Mouse (Mus musculus): ENCODE measurements around the gene Ppm1f. TPM values are rescaled to one million over a fixed set of nuclear protein-coding genes. Genes with fewer than 3 reads are reported as not detected.

The Ppm1f gene
- polyA plus RNA-seq, 1 experiment, result 40.4 TPM

- DNase-seq (ENCODE audit: extremely low spot score in 1 of 2, low spot score in 1 of 2), result no peak
Observed at GRCm38 (mm10) chr16:16907799-16908198, 11.5 kb downstream of the Ppm1f start.

GRCm38 (mm10) chr16:16911641-16912597 is 15.7 kb downstream of the Ppm1f start:
- peak in 1 of 2 experiments; percentile 82 for DNase-seq (ENCODE audit: extremely low spot score in 1 of 2, low spot score in 1 of 2)

GRCm38 (mm10) chr16:16913440-16913839 is 17.2 kb downstream of the Ppm1f start:
- DNase-seq (ENCODE audit: extremely low spot score in 1 of 2, low spot score in 1 of 2), result peak in 1 of 2 experiments; percentile 46

GRCm38 (mm10) chr16:16918441-16919117 is 22.3 kb downstream of the Ppm1f start:
- DNase-seq (ENCODE audit: extremely low spot score in 1 of 2, low spot score in 1 of 2), result peak in 1 of 2 experiments; percentile 71

GRCm38 (mm10) chr16:16921021-16921435 is 24.8 kb downstream of the Ppm1f start:
- DNase-seq (ENCODE audit: extremely low spot score in 1 of 2, low spot score in 1 of 2), result peak in 1 of 2 experiments; percentile 64

GRCm38 (mm10) chr16:16924481-16924880 is 28.2 kb downstream of the Ppm1f start:
- no peak for DNase-seq (ENCODE audit: extremely low spot score in 1 of 2, low spot score in 1 of 2)

GRCm38 (mm10) chr16:16926536-16926935 is 30.3 kb downstream of the Ppm1f start:
- DNase-seq (ENCODE audit: extremely low spot score in 1 of 2, low spot score in 1 of 2), result peak; percentile 70 to 78

- DNase-seq (ENCODE audit: extremely low spot score in 1 of 2, low spot score in 1 of 2), result peak in 1 of 2 experiments; percentile 50
Observed at GRCm38 (mm10) chr16:16928908-16929307, 32.6 kb downstream of the Ppm1f start.

- no peak for DNase-seq (ENCODE audit: extremely low spot score in 1 of 2, low spot score in 1 of 2)
Observed at GRCm38 (mm10) chr16:16930326-16930725, 34.1 kb downstream of the Ppm1f start.

GRCm38 (mm10) chr16:16930810-16931296 is 34.6 kb downstream of the Ppm1f start:
- DNase-seq (ENCODE audit: extremely low spot score in 1 of 2, low spot score in 1 of 2), result peak; percentile 93 to 94

- no peak for DNase-seq (ENCODE audit: extremely low spot score in 1 of 2, low spot score in 1 of 2)
Observed at GRCm38 (mm10) chr16:16939543-16939942, 43.3 kb downstream of the Ppm1f start.

- no peak for DNase-seq (ENCODE audit: extremely low spot score in 1 of 2, low spot score in 1 of 2)
Observed at GRCm38 (mm10) chr16:16941078-16941477, 44.8 kb downstream of the Ppm1f start.

- no peak for DNase-seq (ENCODE audit: extremely low spot score in 1 of 2, low spot score in 1 of 2)
Observed at GRCm38 (mm10) chr16:16958575-16958974, 62.3 kb downstream of the Ppm1f start.

GRCm38 (mm10) chr16:16959907-16960306 is 63.6 kb downstream of the Ppm1f start:
- peak in 1 of 2 experiments; percentile 24 for DNase-seq (ENCODE audit: extremely low spot score in 1 of 2, low spot score in 1 of 2)

GRCm38 (mm10) chr16:16965149-16965548 is 68.9 kb downstream of the Ppm1f start:
- DNase-seq (ENCODE audit: extremely low spot score in 1 of 2, low spot score in 1 of 2), result no peak

GRCm38 (mm10) chr16:16966290-16966689 is 70.0 kb downstream of the Ppm1f start:
- no peak for DNase-seq (ENCODE audit: extremely low spot score in 1 of 2, low spot score in 1 of 2)

Other genes with a start within 250 kb of the Ppm1f start
- gene Olfr19, start 220.1 kb upstream of the Ppm1f start, polyA plus RNA-seq (2012; rRNA removed), result not detected in 2 replicates
- 3.8 and 4.4 TPM in 2 replicates for gene Spag6l, start 67.0 kb upstream of the Ppm1f start, polyA plus RNA-seq (2012; rRNA removed)
- gene Igll1, start 32.5 kb upstream of the Ppm1f start, polyA plus RNA-seq (2012; rRNA removed), result not detected in 2 replicates
- gene Top3b, start 25.7 kb upstream of the Ppm1f start, polyA plus RNA-seq (2012; rRNA removed), result 86.4 and 88.4 TPM in 2 replicates
- gene Vpreb1, start 25.6 kb upstream of the Ppm1f start, polyA plus RNA-seq (2012; rRNA removed), result 0.58 and 0.63 TPM in 2 replicates
- gene Mapk1, start 86.9 kb downstream of the Ppm1f start, polyA plus RNA-seq (2012; rRNA removed), result 360 and 370 TPM in 2 replicates
- 29.2 and 37.4 TPM in 2 replicates for gene Ypel1, start 173.2 kb downstream of the Ppm1f start, polyA plus RNA-seq (2012; rRNA removed)
- gene Ppil2, start 214.8 kb downstream of the Ppm1f start, polyA plus RNA-seq (2012; rRNA removed), result 99.6 and 110 TPM in 2 replicates
- gene 2610318N02Rik, start 228.7 kb downstream of the Ppm1f start, polyA plus RNA-seq (2012; rRNA removed), result 4.8 and 5.2 TPM in 2 replicates
- gene Sdf2l1, start 235.9 kb downstream of the Ppm1f start, polyA plus RNA-seq (2012; rRNA removed), result 17.8 and 22.2 TPM in 2 replicates
- 29.4 and 29.9 TPM in 2 replicates for gene Ydjc, start 248.2 kb downstream of the Ppm1f start, polyA plus RNA-seq (2012; rRNA removed)